ENCODE assay signal across 8 mouse cellular contexts in the genomic region with DNA sequence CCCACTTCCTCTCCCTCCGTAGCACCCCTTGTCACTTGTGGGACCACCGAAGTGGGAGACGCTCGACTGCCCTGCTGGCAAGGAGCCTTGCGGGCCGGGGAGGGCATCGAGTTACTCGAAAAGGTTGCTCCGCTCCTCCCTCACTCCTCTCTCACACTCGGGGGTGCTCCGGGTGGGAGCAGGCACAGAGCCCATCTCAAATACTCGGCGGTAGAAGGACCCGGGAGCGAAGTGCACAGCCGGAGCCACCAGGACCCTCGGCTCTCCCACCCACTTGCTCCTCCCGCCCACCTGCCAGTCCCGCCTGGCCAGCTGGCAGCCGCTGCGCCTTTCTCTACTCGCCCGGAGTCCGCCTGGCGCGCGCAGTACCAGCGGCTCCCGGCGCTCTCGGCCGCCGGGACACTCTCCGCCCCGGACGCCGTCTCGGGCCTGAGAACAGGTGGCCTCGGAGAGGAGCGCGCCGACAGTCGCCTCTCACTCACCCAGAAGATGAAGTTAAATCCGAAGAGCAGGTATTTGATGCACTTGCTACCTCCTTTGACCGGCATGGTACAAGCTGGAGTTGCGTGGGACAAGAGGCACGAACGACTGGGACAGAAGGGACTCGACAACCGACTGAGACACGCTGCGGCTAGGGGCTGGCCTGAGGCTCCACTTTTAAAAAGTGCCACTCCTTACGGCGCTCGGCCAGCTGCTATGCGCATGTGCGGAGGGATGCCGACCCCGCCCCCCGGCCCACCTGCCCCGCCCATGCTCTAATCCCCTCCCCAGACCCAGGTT. TPM values are rescaled to one million over a fixed set of nuclear protein-coding genes. Genes with fewer than 3 reads are reported as not detected.
DNase-seq lines count a peak whose midpoint lies in the region; ATAC-seq lines count a peak whose summit lies in the region.

Cd9 (minus strand) TSS at position 700 of the 780 bp plus-strand sequence.

- H3K27me3 ChIP-seq in embryonic facial prominence, embryonic 12.5 days = peaks cover 19% of the 10 kb centered on the region
- H3K27me3 ChIP-seq in limb, embryonic 15.5 days = no peaks in the 10 kb centered on the region
- H3K27me3 ChIP-seq in midbrain, embryonic 15.5 days (replicated peaks) = peaks cover 14% of the 10 kb centered on the region
- H3K27me3 ChIP-seq in stomach, embryonic 14.5 days (ENCODE audit: control insufficient read depth, insufficient read depth, low read length) = no peaks in the 10 kb centered on the region

- peak; percentile 91 for ATAC-seq in embryonic facial prominence, embryonic 12.5 days (ENCODE audit: insufficient number of reproducible peaks, insufficient read depth, low FRiP score, low TSS enrichment)
- peak; percentile 82 for ATAC-seq in limb, embryonic 15.5 days (ENCODE audit: insufficient number of reproducible peaks, low FRiP score, low TSS enrichment, low read depth)
- ATAC-seq in midbrain, embryonic 15.5 days (replicated peaks) = peak; percentile 78
- peak; percentile 88 for ATAC-seq in stomach, embryonic 14.5 days (ENCODE audit: insufficient number of reproducible peaks, insufficient read depth, low FRiP score, low read depth)

- WGBS in embryonic facial prominence, embryonic 12.5 days = under 1% methylated on average over 58 of the region's 61 CpGs
- WGBS in limb, embryonic 15.5 days = 1% methylated on average over 61 of the region's 61 CpGs
- under 1% methylated on average over 61 of the region's 61 CpGs for whole genome bisulfite sequencing in midbrain, embryonic 15.5 days
- WGBS in stomach, embryonic 14.5 days = under 1% methylated on average over 60 of the region's 61 CpGs

- H3K36me3 ChIP-seq in embryonic facial prominence, embryonic 12.5 days = no peaks in the 10 kb centered on the region
- 0 out of 2 replicates have a peak, but pooled peaks cover 6% of the 10 kb centered on the region for H3K36me3 ChIP-seq in limb, embryonic 15.5 days
- no peaks in the 10 kb centered on the region for H3K36me3 ChIP-seq in midbrain, embryonic 15.5 days (replicated peaks)
- no peaks in the 10 kb centered on the region for H3K36me3 ChIP-seq in stomach, embryonic 14.5 days (ENCODE audit: control insufficient read depth, insufficient read depth, low read length)

- peak within 1 kb of the TSS; percentile 62 for H3K9ac ChIP-seq in embryonic facial prominence, embryonic 12.5 days
- H3K9ac ChIP-seq in limb, embryonic 15.5 days = peak within 1 kb of the TSS; percentile 95
- H3K9ac ChIP-seq in midbrain, embryonic 15.5 days = peak within 1 kb of the TSS; percentile 31
- peak within 1 kb of the TSS; percentile 81 for H3K9ac ChIP-seq in stomach, embryonic 14.5 days (replicated peaks; ENCODE audit: low read depth, low read length)

- H3K4me1 ChIP-seq in embryonic facial prominence, embryonic 12.5 days = peaks cover 12% of the 10 kb centered on the region; the same call in 1 of the 2 replicates
- peaks cover 62% of the 10 kb centered on the region for H3K4me1 ChIP-seq in limb, embryonic 15.5 days
- H3K4me1 ChIP-seq in midbrain, embryonic 15.5 days = peaks cover 15% of the 10 kb centered on the region
- H3K4me1 ChIP-seq in stomach, embryonic 14.5 days (ENCODE audit: control insufficient read depth, insufficient read depth, low read length) = peaks cover 5% of the 10 kb centered on the region; the same call in 1 of the 2 replicates

- H3K4me2 ChIP-seq in embryonic facial prominence, embryonic 12.5 days (replicated peaks) = peak within 1 kb of the TSS; percentile 95
- H3K4me2 ChIP-seq in limb, embryonic 15.5 days = peak within 1 kb of the TSS; percentile 72
- peak within 1 kb of the TSS; percentile 95 for H3K4me2 ChIP-seq in midbrain, embryonic 15.5 days
- H3K4me2 ChIP-seq in stomach, embryonic 14.5 days (replicated peaks; ENCODE audit: low read depth, low read length) = peak within 1 kb of the TSS; percentile 85

- peak; percentile 23 to 33 for DNase-seq in right cerebral cortex, adult 2 months (ENCODE audit: low spot score in 2 of 2)
- no peak for DNase-seq in right cerebral cortex, adult 18-20 months
- DNase-seq in heart, adult 8-10 months (ENCODE audit: low spot score) = peak; percentile 68
- peak; percentile 80 for DNase-seq in kidney, adult 18-20 months

- peak within 1 kb of the TSS; percentile 69 for H3K27ac ChIP-seq in embryonic facial prominence, embryonic 12.5 days
- H3K27ac ChIP-seq in limb, embryonic 15.5 days = peak within 1 kb of the TSS; percentile 94
- peak within 1 kb of the TSS; percentile 37; the same call in 1 of the 2 replicates for H3K27ac ChIP-seq in midbrain, embryonic 15.5 days
- peak within 1 kb of the TSS; percentile 84 for H3K27ac ChIP-seq in stomach, embryonic 14.5 days (ENCODE audit: low read length)

- peak within 1 kb of the TSS; percentile 70 for H3K4me3 ChIP-seq in embryonic facial prominence, embryonic 12.5 days
- peak within 1 kb of the TSS; percentile 85 for H3K4me3 ChIP-seq in limb, embryonic 15.5 days
- peak within 1 kb of the TSS; percentile 53 for H3K4me3 ChIP-seq in midbrain, embryonic 15.5 days
- H3K4me3 ChIP-seq in stomach, embryonic 14.5 days (ENCODE audit: low read depth, low read length) = peak within 1 kb of the TSS; percentile 74

- H3K9me3 ChIP-seq in embryonic facial prominence, embryonic 12.5 days = no peaks in the 10 kb centered on the region
- H3K9me3 ChIP-seq in limb, embryonic 15.5 days = no peaks in the 10 kb centered on the region
- no peaks in the 10 kb centered on the region for H3K9me3 ChIP-seq in midbrain, embryonic 15.5 days
- H3K9me3 ChIP-seq in stomach, embryonic 14.5 days (ENCODE audit: control insufficient read depth, low read depth, low read length) = no peaks in the 10 kb centered on the region

RNA-seq across cellular contexts. Expression of gene Cd9, which starts in this region (rescaled TPM):
- 70.5 and 72.0 TPM in 2 replicates for polyA plus RNA-seq in embryonic facial prominence, embryonic 12.5 days (2016; fragmentation: Nextera tagmentation; extraction: Ambion mirVana)
- total RNA-seq in heart, adult 8-10 months (2022) = 10 to 100 TPM; 39.4 to 57.8 (median 46.4) TPM
- polyA plus RNA-seq in limb, embryonic 15.5 days (2015; fragmentation: Nextera tagmentation; extraction: Ambion mirVana) = 490 and 511 TPM in 2 replicates
- polyA plus RNA-seq in midbrain, embryonic 15.5 days (2015; fragmentation: Nextera tagmentation; extraction: Ambion mirVana) = 58.9 and 66.9 TPM in 2 replicates
- polyA plus RNA-seq in stomach, embryonic 14.5 days (2014; fragmentation: Nextera tagmentation; extraction: Ambion mirVana) = 286 and 302 TPM in 2 replicates

Comparison
In these comparisons a context has a peak if more than half of its experiments do, and no peak if none do; other contexts are left out.
1. H3K27ac ChIP-seq: peak in every context shown above with its lines; median percentile 94 in limb, embryonic 15.5 days; 84 in stomach, embryonic 14.5 days; 69 in embryonic facial prominence, embryonic 12.5 days; 37 in midbrain, embryonic 15.5 days.
2. H3K9ac ChIP-seq: peak in every context shown above with its lines; median percentile 95 in limb, embryonic 15.5 days; 81 in stomach, embryonic 14.5 days; 62 in embryonic facial prominence, embryonic 12.5 days; 31 in midbrain, embryonic 15.5 days.